Mouse (Mus musculus) olfactory bulb, adult 2 months (tissue): ENCODE results near the gene Zbtb1. TPM values are rescaled to one million over a fixed set of nuclear protein-coding genes. Genes with fewer than 3 reads are reported as not detected.

Experiments used
- H3K27ac ChIP-seq: fragments of 200-500 bp; 2 replicates; pipeline ENCODE4 v1.5.1; 2012; ENCODE audit warnings: low read depth, low read length; ENCODE audit not compliant: insufficient read depth
- H3K4me1 ChIP-seq: fragments of 200-500 bp; 2 replicates; pipeline ENCODE4 v1.6.1; 2012; ENCODE audit warnings: low read length; ENCODE audit not compliant: control insufficient read depth, insufficient read depth
- H3K4me3 ChIP-seq: fragments of 200-500 bp; 2 replicates; pipeline ENCODE4 v1.5.1; 2012; ENCODE audit warnings: mild to moderate bottlenecking, low read depth, low read length, moderate library complexity; ENCODE audit not compliant: insufficient read depth
- CTCF ChIP-seq: fragments of 200-500 bp; IDR thresholded peaks from 2 replicates; pipeline ENCODE4 v1.5.1; 2012; ENCODE audit warnings: low read depth, mild to moderate bottlenecking, low read length, moderate library complexity; ENCODE audit not compliant: insufficient read depth
- POLR2A ChIP-seq: fragments of 200-500 bp; IDR thresholded peaks from 2 replicates; pipeline ENCODE4 v1.6.1; 2012; ENCODE audit warnings: mild to moderate bottlenecking, low read depth, low read length, moderate library complexity; ENCODE audit not compliant: insufficient read depth
- WGBS: fragments of 180-500 bp; shearing (Covaris S2); methylation state at CpG from one replicate; pipeline ENCODE4 v1.1.7; 2018; 5-methylcytosine and 5-hydroxymethylcytosine counted together
- polyA plus RNA-seq: library from polyadenylated mRNA; stranded (reverse); fragments of >200 nt; gene quantifications from 2 replicates; pipeline ENCODE4 v1.2.4, GENCODE M21; 2012; ENCODE audit warnings: low replicate concordance; ENCODE audit not compliant: missing spikeins, insufficient read depth, insufficient read length

The Zbtb1 gene
- polyA plus RNA-seq: not detected in 2 replicates

DNA sequence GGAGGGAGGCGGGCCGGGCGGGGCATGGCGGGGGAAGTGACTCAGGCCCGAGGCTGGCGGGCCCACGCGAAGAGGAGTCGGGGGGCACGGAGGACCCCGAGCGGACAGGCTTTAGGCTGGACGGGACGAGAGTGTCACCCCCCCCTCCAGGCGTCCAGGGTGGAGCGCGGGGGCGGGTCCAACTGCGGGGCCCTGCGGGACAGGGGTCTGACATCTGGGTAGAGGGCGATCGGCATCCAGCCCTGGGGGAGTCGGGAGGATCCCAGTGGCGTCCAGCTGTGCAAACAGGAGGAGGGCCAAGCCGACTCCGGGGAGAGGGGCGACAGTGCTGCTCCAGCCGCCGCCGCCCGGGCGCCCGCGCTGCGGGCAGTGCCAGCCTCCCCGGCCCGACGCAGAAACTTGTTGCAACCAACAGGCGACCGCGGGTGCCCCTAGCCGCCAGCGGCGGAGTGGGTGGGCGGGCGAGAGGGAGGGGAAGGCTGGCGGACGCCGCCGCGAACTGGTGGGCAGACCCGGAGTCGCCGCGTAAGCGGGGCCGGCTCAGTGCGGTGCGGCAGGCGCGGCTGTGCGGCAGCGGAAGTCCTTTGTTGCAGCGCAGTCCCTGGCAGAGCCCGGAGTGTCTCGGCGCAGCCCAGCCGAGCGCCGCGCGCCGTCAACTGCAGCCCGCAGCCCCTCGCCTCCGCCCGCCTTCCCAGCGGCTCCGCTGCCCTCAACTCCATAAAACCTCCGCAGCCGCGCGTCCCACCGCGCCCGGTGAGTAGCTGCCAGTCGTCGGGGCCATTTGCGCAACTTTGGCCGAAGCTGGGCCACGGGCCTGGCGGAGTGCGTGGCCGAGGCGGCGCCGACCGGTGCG is at the start of gene Zbtb1:
Zbtb1 (plus strand) TSS at position 289 of the 853 bp plus-strand sequence.
- Histone ChIP-seq H3K27ac (peak within 1 kb of the TSS; percentile 97), H3K4me1 (peaks cover 8% of the 10 kb centered on the region), H3K4me3 (peak within 1 kb of the TSS; percentile 94)
- WGBS: under 1% methylated on average over 95 of the region's 99 CpGs
- no peak; the same call in 1 of the 2 replicates for TF ChIP-seq POLR2A
- TF ChIP-seq CTCF: no peak

DNA sequence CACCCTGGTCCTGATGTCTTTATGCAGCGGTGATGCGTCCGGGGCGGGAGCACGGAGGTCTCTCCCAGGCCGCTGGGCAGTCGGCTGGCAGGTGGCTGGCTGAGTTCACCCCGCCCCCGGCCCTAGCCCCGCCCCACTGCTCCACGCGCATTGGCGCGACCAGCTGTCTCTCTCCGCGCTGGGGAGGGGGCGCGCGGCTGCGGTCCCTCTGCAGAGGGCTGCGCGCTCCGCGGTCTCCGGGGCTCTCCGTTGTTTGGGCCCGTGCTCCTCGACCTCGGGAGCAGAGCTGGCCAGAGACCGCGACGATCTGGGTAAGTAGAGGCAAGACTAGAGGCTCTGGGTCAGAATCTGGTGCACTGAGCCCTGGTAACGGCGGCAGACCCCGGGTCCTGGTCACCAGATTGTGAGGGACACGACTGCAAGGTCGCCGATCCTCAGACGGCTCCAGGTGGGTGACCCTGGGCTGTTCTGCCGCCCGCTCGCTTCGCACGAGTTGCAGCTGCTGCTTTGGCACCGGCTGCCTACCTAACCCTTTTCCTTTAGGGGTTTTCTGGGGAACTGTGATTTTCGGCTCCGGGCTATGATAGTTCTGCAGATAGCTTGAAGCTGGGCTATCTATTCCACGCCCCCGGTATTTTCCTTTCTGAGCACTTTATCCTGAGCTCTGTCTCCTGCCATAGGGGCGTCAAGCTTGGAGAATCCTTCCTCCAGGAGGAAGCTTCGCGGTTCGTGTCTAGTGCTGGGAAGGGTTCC is 45.2 kb upstream of the Zbtb1 start, which contains the start of gene Akap5:
Akap5 (plus strand) TSS at position 213 of the 753 bp plus-strand sequence.
- Histone ChIP-seq H3K27ac (peak within 1 kb of the TSS; percentile 58; the same call in 1 of the 2 replicates), H3K4me1 (peaks cover 9% of the 10 kb centered on the region)

DNA sequence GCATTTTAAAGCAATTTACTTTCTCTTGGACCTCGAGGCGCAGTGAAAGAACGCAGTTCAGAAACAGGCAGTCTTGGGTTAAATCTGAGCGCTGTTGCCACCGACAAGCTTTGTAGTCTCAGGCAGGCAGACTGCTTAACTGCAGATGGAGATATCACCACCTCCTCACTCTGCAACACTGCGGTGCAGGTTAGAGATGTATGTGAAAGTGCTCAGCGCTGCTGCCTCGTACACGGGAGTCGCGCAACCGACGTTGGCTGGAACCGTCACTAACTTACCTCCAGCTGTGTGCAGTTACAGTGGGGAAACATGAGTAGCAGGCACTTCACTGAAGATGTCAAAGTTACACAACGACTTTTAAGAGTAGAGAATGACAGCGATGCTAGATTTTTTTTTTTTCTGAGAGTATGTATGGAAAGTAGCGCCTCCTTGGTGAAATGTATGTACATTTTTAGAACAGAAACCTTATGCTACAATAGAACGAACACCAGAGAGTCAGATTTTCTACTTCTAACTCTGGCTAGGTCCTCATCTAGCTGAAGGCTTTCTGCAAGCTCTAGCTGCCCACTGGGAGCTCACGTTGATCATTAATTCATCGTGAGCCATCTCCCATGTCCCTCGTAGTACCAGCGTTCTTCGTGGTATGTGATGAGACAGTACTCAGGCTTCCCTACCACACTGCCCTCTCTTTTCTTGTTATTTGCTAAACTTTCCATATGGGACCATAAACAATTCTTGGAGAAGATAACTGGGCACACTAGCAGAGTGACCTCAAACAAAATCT is 43.4 kb upstream of the Zbtb1 start:
- TF ChIP-seq POLR2A (no peak), CTCF (no peak)
- H3K4me1 ChIP-seq: peaks cover 11% of the 10 kb centered on the region
- H3K4me3 ChIP-seq: peak overlapping the region; percentile 21
- no peak overlapping the region for H3K27ac ChIP-seq
- 58% methylated on average over 23 of the region's 23 CpGs for WGBS

More for the DNA sequence above, 45.2 kb upstream of the Zbtb1 start, which contains the start of gene Akap5:
- peak within 1 kb of the TSS; percentile 83 for H3K4me3 ChIP-seq
- WGBS: 1% methylated on average over 53 of the region's 53 CpGs
- TF ChIP-seq CTCF (no peak), POLR2A (peak; percentile 84; the same call in 1 of the 2 replicates)

DNA sequence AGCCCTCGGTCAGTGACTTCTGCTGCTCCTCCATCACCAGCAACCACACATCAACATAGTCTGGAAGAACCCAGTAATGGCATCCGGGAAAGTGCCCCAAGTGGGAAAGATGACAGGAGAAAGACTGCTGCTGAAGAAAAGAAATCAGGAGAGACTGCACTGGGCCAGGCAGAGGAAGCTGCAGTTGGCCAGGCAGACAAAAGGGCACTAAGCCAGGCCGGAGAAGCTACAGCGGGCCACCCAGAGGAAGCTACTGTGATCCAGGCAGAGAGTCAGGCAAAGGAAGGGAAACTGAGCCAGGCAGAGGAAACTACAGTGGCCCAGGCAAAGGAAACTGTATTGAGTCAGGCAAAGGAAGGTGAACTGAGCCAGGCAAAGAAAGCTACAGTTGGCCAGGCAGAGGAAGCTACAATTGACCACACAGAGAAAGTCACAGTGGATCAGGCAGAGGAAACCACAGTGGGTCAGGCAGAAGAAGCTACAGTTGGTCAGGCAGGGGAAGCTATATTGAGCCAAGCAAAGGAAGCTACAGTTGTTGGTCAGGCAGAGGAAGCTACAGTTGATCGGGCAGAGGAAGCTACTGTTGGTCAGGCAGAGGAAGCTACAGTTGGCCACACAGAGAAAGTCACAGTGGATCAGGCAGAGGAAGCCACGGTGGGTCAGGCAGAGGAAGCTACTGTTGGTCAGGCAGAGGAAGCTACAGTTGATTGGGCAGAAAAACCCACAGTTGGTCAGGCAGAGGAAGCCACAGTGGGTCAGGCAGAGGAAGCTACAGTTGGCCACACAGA is 41.3 kb upstream of the Zbtb1 start:
- 81% methylated on average over 6 of the region's 6 CpGs for WGBS

DNA sequence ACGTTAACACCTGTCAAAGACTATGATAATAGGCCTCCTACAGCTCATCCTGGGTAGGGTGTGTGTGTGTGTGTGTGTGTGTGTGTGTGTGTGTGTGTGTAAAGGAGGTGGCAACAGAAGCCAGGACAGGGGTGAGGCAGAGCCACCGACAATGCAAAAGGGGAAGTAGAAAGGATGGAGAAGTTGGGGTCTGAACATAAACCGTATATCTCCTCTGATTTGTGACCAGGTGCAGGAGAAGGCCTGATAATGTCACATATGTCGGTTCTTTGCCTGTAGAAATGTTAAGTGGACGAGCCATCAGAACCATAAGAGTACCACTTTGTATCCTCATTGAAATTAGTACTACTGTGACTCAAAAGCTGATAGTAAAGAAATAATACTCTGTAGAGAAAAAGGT is 36.4 kb upstream of the Zbtb1 start:
- Histone ChIP-seq H3K4me3 (no peak overlapping the region), H3K27ac (no peak overlapping the region), H3K4me1 (peaks cover 7% of the 10 kb centered on the region)
- 96% methylated on average over 5 of the region's 5 CpGs for WGBS
- no peak for TF ChIP-seq CTCF
- TF ChIP-seq POLR2A: no peak

More for the DNA sequence above, 41.3 kb upstream of the Zbtb1 start:
- Histone ChIP-seq H3K4me1 (peaks cover 11% of the 10 kb centered on the region), H3K27ac (no peak overlapping the region), H3K4me3 (no peak overlapping the region)
- TF ChIP-seq POLR2A: no peak
- TF ChIP-seq CTCF: no peak

DNA sequence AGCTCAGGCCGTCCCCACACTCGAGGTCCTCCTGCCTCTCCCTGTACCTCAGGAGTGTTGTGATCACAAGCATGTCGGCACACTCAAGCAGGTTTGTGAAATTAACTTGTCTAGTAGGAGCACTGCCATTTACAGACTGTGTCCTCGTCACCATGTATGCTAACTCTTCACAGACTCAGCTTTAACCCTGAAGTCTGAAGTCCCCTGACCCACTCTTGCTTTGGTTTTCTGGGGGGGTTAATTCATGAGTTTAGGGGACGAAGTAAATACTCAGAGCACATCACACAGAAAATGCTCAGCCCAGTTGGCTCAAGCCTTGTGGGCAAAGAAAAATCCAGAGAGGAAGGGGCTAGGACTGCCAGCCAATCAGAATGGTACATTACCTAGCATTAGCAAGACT is 34.4 kb upstream of the Zbtb1 start:
- H3K4me1 ChIP-seq: peaks cover 1% of the 10 kb centered on the region; the same call in 1 of the 2 replicates
- no peak overlapping the region for H3K27ac ChIP-seq
- H3K4me3 ChIP-seq: no peak overlapping the region
- WGBS: 82% methylated on average over 5 of the region's 5 CpGs
- no peak for TF ChIP-seq POLR2A

DNA sequence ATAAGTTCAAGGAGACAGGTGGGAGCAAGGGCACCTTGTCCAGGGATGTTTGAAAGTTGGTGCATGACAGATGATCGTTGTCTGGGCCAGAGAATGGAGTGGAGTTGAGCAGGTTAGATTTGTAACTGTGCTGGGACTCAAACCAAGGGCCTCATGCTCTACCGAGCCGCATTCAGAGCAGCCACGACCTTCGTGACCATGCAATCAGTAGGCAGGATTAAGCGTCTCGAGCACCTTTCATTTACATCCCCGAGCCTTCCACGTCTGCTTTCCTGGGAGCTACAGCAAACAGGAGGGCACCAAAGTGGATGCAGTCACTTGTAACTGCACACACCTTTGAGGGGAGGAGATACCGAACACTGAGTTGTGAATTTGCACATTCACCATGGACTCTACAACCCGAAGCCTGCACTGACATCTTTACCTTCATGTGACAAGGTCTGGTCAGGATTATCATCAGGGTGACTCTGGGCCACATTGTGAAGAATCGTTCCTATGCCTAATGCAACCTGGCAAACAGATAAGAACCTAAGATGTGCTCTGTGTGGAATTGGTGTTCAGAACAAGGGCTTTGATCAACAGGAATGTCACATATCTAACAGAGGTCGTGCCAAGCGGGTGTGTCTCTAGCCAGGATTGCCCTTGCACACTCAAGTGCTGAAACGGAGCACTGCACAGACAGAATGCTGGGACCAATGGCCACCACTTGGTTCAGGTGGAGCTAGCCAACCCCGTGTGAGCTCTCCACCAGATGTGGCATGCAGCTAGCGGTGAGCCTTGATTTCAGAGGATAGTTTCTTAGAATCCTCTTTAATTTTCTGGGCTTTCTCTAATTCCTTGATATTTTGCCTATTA is 33.7 kb upstream of the Zbtb1 start:
- Histone ChIP-seq H3K4me3 (no peak overlapping the region), H3K27ac (no peak overlapping the region), H3K4me1 (no peaks in the 10 kb centered on the region)
- TF ChIP-seq POLR2A (no peak), CTCF (no peak)
- 85% methylated on average over 17 of the region's 17 CpGs for WGBS
